Mouse (Mus musculus): ENCODE results near the gene Rabgef1.

DNA sequence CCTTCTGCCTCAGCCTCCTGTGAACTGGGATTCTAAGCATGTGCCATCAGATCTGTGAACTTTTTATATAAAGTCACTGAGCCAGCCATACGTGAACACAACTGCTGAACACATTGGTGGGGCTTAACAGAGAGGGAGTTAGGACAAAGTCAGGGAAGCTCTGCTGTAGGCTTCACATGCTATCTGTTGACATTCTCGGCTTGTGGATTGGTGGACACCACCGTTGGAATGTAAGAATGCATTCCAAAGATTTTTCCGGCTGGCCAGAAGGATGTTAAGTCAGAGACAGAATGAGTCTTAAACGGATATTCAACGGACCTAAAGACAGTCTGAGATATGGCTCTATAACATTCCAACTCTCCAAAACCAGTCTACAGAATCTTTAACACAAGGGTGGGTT is 2.5 kb upstream of the Rabgef1 start:
- no peak for TF ChIP-seq CTCF (IDR thresholded peaks at IDR 0.05; ENCODE audit: low read depth, low read length)
- no peak for TF ChIP-seq GATA1 (IDR thresholded peaks at IDR 0.05; ENCODE audit: borderline replicate concordance, low read length)
- TF ChIP-seq TAL1 (conservative IDR thresholded peaks at IDR 0.05; ENCODE audit: low read depth, low read length), result no peak
- TF ChIP-seq GATA2 (IDR thresholded peaks at IDR 0.05; ENCODE audit: borderline replicate concordance, low read depth, low read length), result no peak

All from G1E (cell line).